Mouse (Mus musculus) CD4-positive, CD25-positive, alpha-beta regulatory T cell, adult 2 months (primary cell): Measurements from ENCODE around the gene Specc1.

Experiments used
- DNase-seq: peaks from one replicate; pipeline ENCODE4 v3.0.0-alpha.2; 2012; ENCODE audit warnings: low read depth, low spot score

The Specc1 gene

GRCm38 (mm10) chr11:61968875-61969274 is 12.3 kb downstream of the Specc1 start:
- DNase-seq: no peak

GRCm38 (mm10) chr11:61970901-61971300 is 14.3 kb downstream of the Specc1 start:
- no peak for DNase-seq

DNA sequence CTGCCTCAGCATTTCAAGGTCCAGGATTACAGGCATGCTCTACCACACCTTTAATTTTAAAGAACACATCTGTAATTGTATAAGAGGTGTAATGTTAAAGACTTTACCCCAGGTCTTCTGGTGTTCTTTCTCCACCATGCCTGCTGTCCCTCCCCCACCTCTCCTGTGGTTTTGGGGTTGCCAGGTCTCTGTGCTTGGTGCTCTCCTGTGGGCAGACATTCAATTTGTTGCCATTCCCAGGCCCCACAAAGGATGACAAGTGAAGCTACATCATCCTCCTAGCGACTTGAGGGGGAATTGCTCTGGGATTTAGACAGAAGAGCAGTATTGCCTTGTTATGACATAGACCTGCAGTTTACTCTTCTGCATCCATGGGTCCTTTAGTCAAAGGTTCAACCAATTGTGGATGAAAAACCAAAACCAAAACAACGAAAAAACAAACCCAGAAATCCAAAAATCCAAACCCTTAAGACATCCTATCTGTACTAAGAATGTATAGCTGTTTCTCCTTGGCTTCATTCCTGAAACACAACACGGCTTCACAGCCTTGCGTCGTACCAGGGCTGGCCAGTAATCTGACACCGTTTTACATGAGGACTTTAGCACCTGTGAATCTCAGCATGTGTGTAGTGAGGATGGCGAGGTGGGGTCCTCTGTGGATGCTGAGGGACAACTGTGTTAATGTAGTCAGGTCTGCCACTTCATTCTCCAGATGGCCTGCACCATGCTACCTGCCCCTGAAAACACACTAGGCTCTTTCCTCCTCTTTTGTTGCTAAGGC is 15.1 kb downstream of the Specc1 start:
- DNase-seq: no peak

- DNase-seq: no peak
These were observed 17.6 kb downstream of the Specc1 start for GRCm38 (mm10) chr11:61974106-61974707.

DNA sequence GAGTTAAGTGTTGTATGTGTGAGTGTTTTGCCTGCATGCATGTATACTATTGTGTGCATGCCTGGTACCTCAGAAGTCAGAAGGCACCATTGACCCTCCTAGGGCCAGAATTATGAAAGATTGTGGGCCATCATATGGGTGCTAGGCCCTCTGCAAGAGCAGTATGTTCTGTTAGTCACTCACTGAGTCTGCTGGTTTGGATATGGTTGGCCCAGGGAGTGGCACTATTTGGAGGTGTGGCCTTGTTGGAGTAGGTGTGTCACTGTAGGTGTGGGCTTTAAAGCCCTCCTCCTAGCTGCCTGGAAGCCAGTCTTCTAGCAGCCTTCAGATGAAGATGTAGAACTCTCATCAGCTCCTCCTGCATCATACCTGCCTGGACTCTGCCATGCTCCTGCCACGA is 19.2 kb downstream of the Specc1 start:
- no peak for DNase-seq

DNA sequence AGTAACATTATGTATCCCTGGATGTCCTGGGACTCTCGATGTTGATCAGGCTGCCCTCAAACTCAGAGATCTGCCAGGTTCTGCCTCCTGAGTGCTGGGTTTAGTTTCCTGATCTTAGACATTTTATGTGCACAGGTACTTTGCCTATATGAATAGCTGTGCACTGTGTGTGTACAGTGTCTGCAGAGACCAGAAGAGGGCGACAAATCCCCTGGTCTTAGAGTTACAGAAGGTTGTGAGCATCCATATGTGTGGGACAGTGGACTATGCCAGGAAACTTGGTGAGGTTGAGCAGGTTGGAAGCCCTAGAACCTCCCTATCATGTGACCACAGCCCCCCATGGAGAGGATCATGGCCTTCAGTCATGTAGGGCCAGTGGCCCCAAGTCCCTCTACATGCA is 24.7 kb downstream of the Specc1 start:
- no peak for DNase-seq

GRCm38 (mm10) chr11:61982828-61983227 is 26.3 kb downstream of the Specc1 start:
- DNase-seq: no peak

DNA sequence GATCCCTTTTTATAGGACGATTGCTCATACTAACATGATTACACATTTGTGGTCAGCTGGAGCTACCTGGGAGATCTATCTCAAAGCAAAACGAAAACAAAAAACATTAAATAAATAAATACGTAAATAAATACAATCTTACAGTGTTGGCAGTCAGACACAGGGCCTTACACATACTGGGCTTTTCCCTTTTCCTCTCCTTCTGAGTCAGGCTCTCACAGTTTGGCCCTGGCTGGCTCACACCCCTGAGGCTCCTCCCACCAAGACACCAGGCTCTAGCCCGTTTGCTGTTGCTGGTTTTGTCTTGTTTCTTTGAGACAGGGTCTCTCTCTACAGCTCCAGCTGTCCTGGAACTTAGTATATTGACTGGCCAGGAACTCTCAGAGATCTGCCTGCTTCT is 30.4 kb downstream of the Specc1 start:
- no peak for DNase-seq

GRCm38 (mm10) chr11:61989647-61990046 is 33.1 kb downstream of the Specc1 start:
- no peak for DNase-seq

DNA sequence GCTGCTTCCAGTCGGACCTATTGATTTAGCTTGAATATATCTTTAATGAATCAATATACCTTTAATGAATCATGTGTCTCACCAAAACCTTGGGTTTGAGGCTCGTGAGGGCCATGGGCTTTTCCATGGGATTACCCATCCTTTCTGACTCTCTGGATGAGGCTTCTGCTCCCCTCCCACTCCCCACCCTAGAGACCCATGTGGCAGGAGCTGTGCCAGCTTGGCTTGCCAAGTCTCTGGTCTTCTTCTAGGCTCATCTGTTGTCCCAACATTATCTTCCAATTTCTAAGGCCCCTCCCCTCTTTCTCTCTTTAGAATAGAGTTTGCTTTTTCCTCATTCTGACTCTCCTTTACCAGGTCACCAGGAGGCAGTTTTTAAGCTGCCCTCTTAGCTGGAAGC is 35.0 kb downstream of the Specc1 start:
- DNase-seq: no peak

DNA sequence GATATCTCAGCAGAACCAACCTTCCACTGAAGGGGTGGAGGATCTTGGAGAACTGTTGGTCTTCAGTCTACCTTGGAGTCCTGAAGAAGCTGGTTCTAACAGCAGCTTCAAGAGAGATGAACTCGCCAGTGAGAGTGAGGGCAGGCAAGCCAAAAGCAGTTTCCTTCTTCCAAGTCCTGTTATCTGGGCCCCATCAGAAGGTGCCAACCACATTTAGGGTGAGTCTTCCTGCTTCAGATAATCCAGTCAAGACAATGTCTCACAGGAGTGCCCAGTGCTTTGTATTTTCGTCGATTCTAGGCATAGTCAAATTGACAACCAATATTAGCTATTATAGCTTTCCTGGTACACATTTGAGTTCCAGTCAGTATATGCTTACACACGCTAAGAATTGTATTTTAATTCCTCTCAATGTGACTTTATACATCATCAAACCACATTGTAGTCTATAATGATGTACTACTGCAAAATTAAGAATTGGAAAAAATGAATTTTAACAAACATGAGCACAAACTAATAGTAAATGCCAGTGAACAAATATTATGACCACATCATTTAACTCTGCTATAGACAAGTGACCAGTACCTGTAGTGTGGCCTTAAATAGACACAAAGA is 36.2 kb downstream of the Specc1 start:
- DNase-seq: no peak

- DNase-seq: no peak
These were observed 42.9 kb downstream of the Specc1 start for GRCm38 (mm10) chr11:61999501-61999900.

- DNase-seq: no peak
These were observed 43.5 kb downstream of the Specc1 start for GRCm38 (mm10) chr11:62000099-62000498.

DNA sequence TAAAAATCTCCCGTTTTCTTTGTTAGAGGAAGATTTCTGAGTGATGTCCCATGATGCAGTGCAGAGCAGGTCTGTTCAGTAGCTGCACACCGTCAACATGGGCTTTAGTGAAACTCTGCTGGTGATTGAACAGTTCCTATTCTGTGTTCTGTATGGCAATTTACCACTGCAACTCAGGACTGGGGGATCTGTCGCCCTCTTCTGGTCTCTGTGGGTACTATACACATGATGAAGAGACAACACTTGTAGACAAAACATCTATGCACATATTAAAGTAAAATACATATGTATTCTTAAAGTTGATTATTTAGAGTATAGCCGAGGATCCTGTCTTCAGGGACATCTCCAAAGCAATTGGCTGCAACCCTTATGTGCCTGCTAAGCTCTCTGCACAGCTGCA is 45.4 kb downstream of the Specc1 start:
- peak; percentile 24 for DNase-seq

DNA sequence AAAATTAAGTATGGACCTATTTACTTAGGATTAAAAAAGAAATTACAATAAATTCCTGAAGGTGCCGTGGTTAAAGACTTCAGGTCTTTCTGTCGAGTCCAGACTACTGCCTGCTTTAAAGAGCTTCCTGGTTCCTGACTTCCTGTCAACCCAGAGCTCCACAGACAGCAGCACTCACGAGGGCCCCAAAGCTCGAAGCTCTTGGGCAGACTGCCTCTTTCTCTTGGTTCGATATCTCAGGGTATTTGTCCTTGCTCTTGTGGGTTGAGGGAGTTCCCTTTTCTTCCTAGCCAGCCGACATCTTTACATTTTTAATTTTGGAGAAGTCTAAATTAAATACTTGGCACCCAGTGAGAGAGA is 48.3 kb downstream of the Specc1 start:
- DNase-seq: peak; percentile 13

DNA sequence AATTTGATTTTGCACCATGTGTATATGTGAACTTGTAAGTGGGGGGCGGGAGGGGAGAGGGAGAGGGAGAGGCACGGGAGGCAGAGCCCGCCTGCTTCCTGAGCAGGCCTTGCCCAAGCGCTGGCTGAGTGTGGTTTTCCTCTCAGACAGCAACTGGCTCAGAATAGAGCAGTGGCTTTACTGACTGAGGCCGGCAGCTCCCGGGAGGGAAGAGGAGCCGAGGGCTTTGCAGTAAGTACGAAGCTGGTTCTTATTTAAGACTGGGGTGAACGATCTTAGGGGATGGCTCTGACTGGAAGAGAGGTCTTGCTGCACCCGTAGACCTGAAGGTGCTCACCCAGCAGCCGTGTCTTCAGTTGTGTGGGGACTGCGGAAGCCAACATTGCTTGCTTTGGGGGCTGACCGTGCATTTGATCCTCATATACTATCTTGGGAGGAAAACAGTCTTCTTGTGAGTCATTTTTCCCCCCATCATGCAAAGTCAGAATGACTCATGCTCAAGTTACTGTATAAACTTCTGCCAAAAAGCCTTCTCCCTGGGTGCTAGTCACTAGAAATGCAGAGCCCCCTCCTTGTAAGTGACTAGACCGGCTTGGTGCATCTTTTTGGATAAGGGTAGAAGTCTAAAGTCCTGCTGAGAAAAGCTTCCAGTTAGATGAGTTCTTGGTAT is 48.8 kb downstream of the Specc1 start:
- DNase-seq: peak; percentile 29

GRCm38 (mm10) chr11:62005911-62006260 is 49.3 kb downstream of the Specc1 start:
- DNase-seq: no peak

DNA sequence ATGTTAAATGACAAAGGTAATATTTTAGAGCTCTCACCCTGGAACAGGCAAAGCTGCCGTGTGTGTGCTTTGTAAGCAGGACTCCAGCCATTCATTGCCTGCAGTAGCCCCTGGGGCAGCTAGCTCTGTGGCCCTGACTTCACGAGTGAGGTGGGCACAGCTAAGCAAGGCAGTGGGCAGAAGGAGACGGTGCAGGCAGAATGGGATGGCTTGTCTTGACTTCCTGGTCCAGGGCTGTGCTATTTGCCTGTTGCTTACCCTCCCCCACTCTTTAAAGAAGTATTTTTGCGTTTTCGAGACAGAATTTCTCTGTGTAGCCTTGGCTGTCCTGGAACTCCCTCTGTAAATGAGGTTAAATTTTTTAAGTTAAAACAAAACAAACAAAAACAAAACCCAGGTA is 50.1 kb downstream of the Specc1 start:
- DNase-seq: peak; percentile 3

DNA sequence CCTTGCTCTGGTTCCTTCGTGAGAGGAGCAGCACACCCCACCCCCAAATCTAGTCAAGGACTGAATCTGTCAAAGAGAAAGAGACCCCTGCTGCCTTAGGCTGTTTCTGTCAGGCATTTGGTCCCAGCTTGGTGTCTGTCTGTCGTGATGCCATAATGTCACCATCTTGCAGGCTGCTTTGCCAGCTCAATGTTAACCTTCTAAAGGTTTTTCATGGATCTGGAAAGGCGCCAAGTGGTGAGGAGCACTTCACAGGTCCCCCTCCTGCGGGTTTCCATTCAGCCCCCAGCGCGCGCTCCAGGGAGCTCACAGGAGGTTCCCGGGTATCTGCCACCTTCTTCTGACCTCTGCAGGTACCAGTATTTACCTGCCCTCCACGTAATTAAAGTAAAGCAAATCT is 51.4 kb downstream of the Specc1 start:
- DNase-seq: no peak

- DNase-seq: no peak
These were observed 54.2 kb downstream of the Specc1 start for GRCm38 (mm10) chr11:62010625-62011231.

DNA sequence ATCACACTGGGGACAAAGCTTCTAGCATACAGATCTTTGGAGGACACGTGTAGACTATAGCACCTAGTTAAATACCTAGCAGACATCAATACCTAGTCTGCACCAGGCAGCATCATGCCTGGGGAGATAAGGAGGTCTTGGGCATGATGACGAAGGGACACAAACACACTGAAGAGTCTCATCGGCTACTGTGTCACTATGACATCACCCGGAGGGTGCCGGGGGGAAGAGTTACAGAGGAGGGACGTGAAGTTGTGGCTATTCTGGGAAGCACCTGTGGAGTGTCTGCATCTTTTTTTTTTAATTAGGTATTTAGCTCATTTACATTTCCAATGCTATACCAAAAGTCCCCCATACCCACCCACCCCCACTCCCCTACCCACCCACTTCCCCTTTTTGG is 55.5 kb downstream of the Specc1 start:
- no peak for DNase-seq

DNA sequence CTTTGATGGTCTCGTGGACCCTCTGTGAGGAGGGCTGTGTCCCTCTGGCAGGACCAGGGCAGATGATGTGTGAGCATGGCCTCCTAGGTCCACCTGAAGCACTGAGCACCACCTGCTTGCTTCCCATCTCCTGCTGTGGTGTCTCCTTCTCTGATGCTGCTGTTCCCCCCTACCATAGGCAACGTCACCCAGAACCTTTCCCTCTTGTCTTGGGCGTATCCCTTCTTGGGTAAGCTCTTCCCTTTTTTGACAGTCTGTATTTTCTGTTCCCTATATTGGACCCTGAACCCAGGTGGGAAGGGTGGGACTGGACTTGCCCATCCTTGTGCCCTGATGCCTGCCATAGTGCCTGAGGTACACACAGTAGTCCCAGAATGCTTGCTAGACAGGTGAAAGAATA is 56.9 kb downstream of the Specc1 start:
- no peak for DNase-seq
